Mouse (Mus musculus): Measurements from ENCODE around the gene Myt1l. TPM values are rescaled to one million over a fixed set of nuclear protein-coding genes. Genes with fewer than 3 reads are reported as not detected.

Myt1l gene
- polyA plus RNA-seq, 1 experiment from 2014 or later = 1.9 TPM

- no peaks in the 10 kb centered on the region for H3K36me3 ChIP-seq (ENCODE audit: control insufficient read depth, insufficient read depth, low read length)
- ATAC-seq (ENCODE audit: insufficient read depth, low FRiP score) = no peak
- no peak overlapping the region for H3K27ac ChIP-seq (ENCODE audit: low read length)
- H3K9me3 ChIP-seq (replicated peaks; ENCODE audit: control insufficient read depth, low read length) = no peaks in the 10 kb centered on the region
- H3K27me3 ChIP-seq (ENCODE audit: control insufficient read depth, insufficient read depth, low read length) = no peaks in the 10 kb centered on the region
- no peaks in the 10 kb centered on the region for H3K4me1 ChIP-seq (ENCODE audit: control insufficient read depth, insufficient read depth, low read length)
- no peak overlapping the region for H3K9ac ChIP-seq (ENCODE audit: low read length)
- H3K4me2 ChIP-seq (ENCODE audit: low read depth, low read length) = no peak overlapping the region
- WGBS = 73% methylated on average over 3 of the region's 3 CpGs
- H3K4me3 ChIP-seq (replicated peaks; ENCODE audit: low read length) = no peak overlapping the region
Measured at GRCm38 (mm10) chr12:29556408-29556807, 28.2 kb downstream of the Myt1l start.

DNA sequence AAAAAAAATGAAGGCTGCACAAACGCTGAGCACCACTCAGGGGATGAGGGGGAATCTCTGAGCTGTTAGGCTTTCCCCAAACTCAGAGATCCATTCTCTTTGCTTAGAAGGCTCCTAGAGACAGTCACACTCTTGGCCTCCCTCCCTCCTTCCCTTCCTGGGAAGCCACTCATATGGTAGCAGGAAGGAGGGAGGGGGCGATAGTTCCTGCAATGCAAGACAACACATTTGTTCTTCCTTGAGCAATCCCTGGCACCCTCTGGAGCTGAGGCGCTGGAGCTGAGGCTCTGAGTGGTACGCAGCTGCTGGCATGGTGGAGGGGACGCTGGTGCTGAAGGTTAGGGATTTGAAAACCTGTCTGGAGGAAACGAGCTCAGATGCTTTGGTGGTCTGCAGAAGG is 28.7 kb downstream of the Myt1l start:
- Histone ChIP-seq H3K4me2 (ENCODE audit: low read depth, low read length) (no peak overlapping the region), H3K4me1 (ENCODE audit: control insufficient read depth, insufficient read depth, low read length) (no peaks in the 10 kb centered on the region), H3K9me3 (replicated peaks; ENCODE audit: control insufficient read depth, low read length) (no peaks in the 10 kb centered on the region), H3K9ac (ENCODE audit: low read length) (no peak overlapping the region), H3K27ac (ENCODE audit: low read length) (no peak overlapping the region), H3K36me3 (ENCODE audit: control insufficient read depth, insufficient read depth, low read length) (no peaks in the 10 kb centered on the region), H3K27me3 (ENCODE audit: control insufficient read depth, insufficient read depth, low read length) (no peaks in the 10 kb centered on the region), H3K4me3 (replicated peaks; ENCODE audit: low read length) (no peak overlapping the region)
- ATAC-seq (ENCODE audit: insufficient read depth, low FRiP score) = no peak
- 50% methylated on average over 6 of the region's 6 CpGs for WGBS

- no peak overlapping the region for H3K27ac ChIP-seq (ENCODE audit: low read length)
- H3K4me3 ChIP-seq (replicated peaks; ENCODE audit: low read length) = no peak overlapping the region
- ATAC-seq (ENCODE audit: insufficient read depth, low FRiP score) = no peak
- no peaks in the 10 kb centered on the region for H3K27me3 ChIP-seq (ENCODE audit: control insufficient read depth, insufficient read depth, low read length)
- WGBS = 89% methylated on average over 5 of the region's 5 CpGs
- no peak overlapping the region for H3K4me2 ChIP-seq (ENCODE audit: low read depth, low read length)
- H3K36me3 ChIP-seq (ENCODE audit: control insufficient read depth, insufficient read depth, low read length) = no peaks in the 10 kb centered on the region
- no peak overlapping the region for H3K9ac ChIP-seq (ENCODE audit: low read length)
- no peaks in the 10 kb centered on the region for H3K4me1 ChIP-seq (ENCODE audit: control insufficient read depth, insufficient read depth, low read length)
- no peaks in the 10 kb centered on the region for H3K9me3 ChIP-seq (replicated peaks; ENCODE audit: control insufficient read depth, low read length)
Measured at GRCm38 (mm10) chr12:29559769-29560168, 31.6 kb downstream of the Myt1l start.

GRCm38 (mm10) chr12:29561222-29561621 is 33.0 kb downstream of the Myt1l start:
- no peak for ATAC-seq (ENCODE audit: insufficient read depth, low FRiP score)
- H3K9ac ChIP-seq (ENCODE audit: low read length) = no peak overlapping the region
- no peak overlapping the region for H3K4me3 ChIP-seq (replicated peaks; ENCODE audit: low read length)
- no peak overlapping the region for H3K4me2 ChIP-seq (ENCODE audit: low read depth, low read length)
- no peaks in the 10 kb centered on the region for H3K36me3 ChIP-seq (ENCODE audit: control insufficient read depth, insufficient read depth, low read length)
- no peak overlapping the region for H3K27ac ChIP-seq (ENCODE audit: low read length)
- no peaks in the 10 kb centered on the region for H3K27me3 ChIP-seq (ENCODE audit: control insufficient read depth, insufficient read depth, low read length)
- 77% methylated on average over 2 of the region's 2 CpGs for WGBS
- no peaks in the 10 kb centered on the region for H3K4me1 ChIP-seq (ENCODE audit: control insufficient read depth, insufficient read depth, low read length)
- H3K9me3 ChIP-seq (replicated peaks; ENCODE audit: control insufficient read depth, low read length) = no peaks in the 10 kb centered on the region

GRCm38 (mm10) chr12:29569311-29569710 is 41.1 kb downstream of the Myt1l start:
- Histone ChIP-seq H3K9me3 (replicated peaks; ENCODE audit: control insufficient read depth, low read length) (no peaks in the 10 kb centered on the region), H3K4me2 (ENCODE audit: low read depth, low read length) (no peak overlapping the region), H3K27me3 (ENCODE audit: control insufficient read depth, insufficient read depth, low read length) (no peaks in the 10 kb centered on the region), H3K4me1 (ENCODE audit: control insufficient read depth, insufficient read depth, low read length) (no peaks in the 10 kb centered on the region), H3K4me3 (replicated peaks; ENCODE audit: low read length) (no peak overlapping the region), H3K9ac (ENCODE audit: low read length) (no peak overlapping the region), H3K36me3 (ENCODE audit: control insufficient read depth, insufficient read depth, low read length) (no peaks in the 10 kb centered on the region), H3K27ac (ENCODE audit: low read length) (no peak overlapping the region)
- WGBS = 72% methylated on average over 7 of the region's 7 CpGs
- ATAC-seq (ENCODE audit: insufficient read depth, low FRiP score) = no peak

DNA sequence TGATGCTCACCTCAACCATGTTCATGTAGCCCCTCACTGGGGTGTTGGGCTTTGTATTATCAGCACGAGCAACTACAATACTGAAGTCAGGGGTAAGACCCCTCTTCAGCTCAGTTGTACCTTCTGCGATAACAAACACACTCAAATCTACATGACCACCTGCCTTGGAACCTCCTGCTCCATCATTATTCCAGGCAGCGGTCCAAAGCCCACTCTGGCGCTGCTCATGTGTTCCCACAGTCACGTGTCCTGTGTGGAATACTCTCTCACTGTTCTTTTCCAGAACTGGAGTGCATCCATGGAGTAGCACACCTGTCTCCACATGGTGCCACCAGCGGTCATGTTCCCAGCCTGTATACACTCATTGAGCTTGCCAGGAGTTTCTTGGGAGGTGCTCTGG is 42.2 kb downstream of the Myt1l start:
- no peaks in the 10 kb centered on the region for H3K36me3 ChIP-seq (ENCODE audit: control insufficient read depth, insufficient read depth, low read length)
- no peak overlapping the region for H3K9ac ChIP-seq (ENCODE audit: low read length)
- no peaks in the 10 kb centered on the region for H3K4me1 ChIP-seq (ENCODE audit: control insufficient read depth, insufficient read depth, low read length)
- H3K4me2 ChIP-seq (ENCODE audit: low read depth, low read length) = no peak overlapping the region
- no peak overlapping the region for H3K4me3 ChIP-seq (replicated peaks; ENCODE audit: low read length)
- H3K27me3 ChIP-seq (ENCODE audit: control insufficient read depth, insufficient read depth, low read length) = no peaks in the 10 kb centered on the region
- ATAC-seq (ENCODE audit: insufficient read depth, low FRiP score) = no peak
- H3K9me3 ChIP-seq (replicated peaks; ENCODE audit: control insufficient read depth, low read length) = no peaks in the 10 kb centered on the region
- H3K27ac ChIP-seq (ENCODE audit: low read length) = no peak overlapping the region
- 79% methylated on average over 6 of the region's 6 CpGs for WGBS

GRCm38 (mm10) chr12:29571613-29572012 is 43.4 kb downstream of the Myt1l start:
- Histone ChIP-seq H3K4me3 (replicated peaks; ENCODE audit: low read length) (no peak overlapping the region), H3K9me3 (replicated peaks; ENCODE audit: control insufficient read depth, low read length) (no peaks in the 10 kb centered on the region), H3K4me2 (ENCODE audit: low read depth, low read length) (no peak overlapping the region), H3K9ac (ENCODE audit: low read length) (no peak overlapping the region), H3K4me1 (ENCODE audit: control insufficient read depth, insufficient read depth, low read length) (no peaks in the 10 kb centered on the region), H3K27me3 (ENCODE audit: control insufficient read depth, insufficient read depth, low read length) (no peaks in the 10 kb centered on the region), H3K27ac (ENCODE audit: low read length) (no peak overlapping the region), H3K36me3 (ENCODE audit: control insufficient read depth, insufficient read depth, low read length) (no peaks in the 10 kb centered on the region)
- ATAC-seq (ENCODE audit: insufficient read depth, low FRiP score) = no peak
- 83% methylated on average over 5 of the region's 5 CpGs for WGBS

DNA sequence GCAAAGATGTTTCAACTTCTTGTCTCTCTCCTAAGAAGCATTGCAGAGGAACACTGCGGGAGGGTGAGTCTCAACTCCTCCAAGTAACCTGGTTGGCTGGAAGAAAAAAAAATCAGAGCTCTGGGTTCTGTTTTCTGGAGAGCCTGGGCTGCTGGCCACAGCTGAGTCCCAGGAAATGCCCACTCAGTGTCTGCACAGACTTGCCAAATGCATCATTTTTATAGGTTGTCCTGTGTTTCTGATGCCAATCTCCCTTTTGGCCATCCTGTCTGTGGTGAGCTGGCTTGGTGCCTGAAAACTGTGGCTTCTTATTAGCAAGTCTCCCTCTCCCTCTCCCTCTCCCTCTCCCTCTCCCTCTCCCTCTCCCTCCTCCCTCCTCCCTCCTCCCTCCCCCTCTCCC is 65.6 kb downstream of the Myt1l start:
- Histone ChIP-seq H3K27ac (ENCODE audit: low read length) (no peak overlapping the region), H3K9ac (ENCODE audit: low read length) (no peak overlapping the region), H3K36me3 (ENCODE audit: control insufficient read depth, insufficient read depth, low read length) (no peaks in the 10 kb centered on the region), H3K4me2 (ENCODE audit: low read depth, low read length) (no peak overlapping the region), H3K27me3 (ENCODE audit: control insufficient read depth, insufficient read depth, low read length) (no peaks in the 10 kb centered on the region), H3K4me3 (replicated peaks; ENCODE audit: low read length) (no peak overlapping the region), H3K4me1 (ENCODE audit: control insufficient read depth, insufficient read depth, low read length) (no peaks in the 10 kb centered on the region), H3K9me3 (replicated peaks; ENCODE audit: control insufficient read depth, low read length) (no peaks in the 10 kb centered on the region)
- WGBS = 83% methylated on average over 1 of the region's 1 CpGs
- no peak for ATAC-seq (ENCODE audit: insufficient read depth, low FRiP score)

DNA sequence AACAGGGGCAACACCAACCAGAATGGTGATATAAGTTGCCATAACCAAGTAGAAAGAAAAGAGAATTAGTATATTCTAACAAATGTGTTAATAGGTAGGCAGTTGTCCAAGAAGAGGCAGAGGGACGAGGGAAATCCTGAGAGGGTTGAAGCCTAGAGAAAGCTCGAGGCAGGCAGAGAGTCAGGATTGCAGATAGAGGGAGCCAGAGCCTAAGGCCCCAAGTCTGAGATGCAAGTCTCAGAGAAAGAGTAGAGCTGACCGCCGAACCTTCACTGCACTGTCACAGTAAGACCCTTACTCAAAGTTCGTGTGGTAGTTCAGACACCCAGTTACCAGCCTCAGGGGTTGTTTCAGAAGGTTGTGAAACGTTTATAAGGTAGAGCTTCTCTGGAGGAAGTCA is 71.7 kb downstream of the Myt1l start:
- no peak for ATAC-seq (ENCODE audit: insufficient read depth, low FRiP score)
- H3K27ac ChIP-seq (ENCODE audit: low read length) = no peak overlapping the region
- H3K4me2 ChIP-seq (ENCODE audit: low read depth, low read length) = no peak overlapping the region
- no peaks in the 10 kb centered on the region for H3K27me3 ChIP-seq (ENCODE audit: control insufficient read depth, insufficient read depth, low read length)
- no peaks in the 10 kb centered on the region for H3K9me3 ChIP-seq (replicated peaks; ENCODE audit: control insufficient read depth, low read length)
- H3K4me1 ChIP-seq (ENCODE audit: control insufficient read depth, insufficient read depth, low read length) = no peaks in the 10 kb centered on the region
- H3K9ac ChIP-seq (ENCODE audit: low read length) = no peak overlapping the region
- H3K36me3 ChIP-seq (ENCODE audit: control insufficient read depth, insufficient read depth, low read length) = no peaks in the 10 kb centered on the region
- no peak overlapping the region for H3K4me3 ChIP-seq (replicated peaks; ENCODE audit: low read length)
- 44% methylated on average over 6 of the region's 6 CpGs for WGBS

- no peaks in the 10 kb centered on the region for H3K27me3 ChIP-seq (ENCODE audit: control insufficient read depth, insufficient read depth, low read length)
- no peak overlapping the region for H3K27ac ChIP-seq (ENCODE audit: low read length)
- no peak overlapping the region for H3K4me2 ChIP-seq (ENCODE audit: low read depth, low read length)
- no peak for ATAC-seq (ENCODE audit: insufficient read depth, low FRiP score)
- no peak overlapping the region for H3K9ac ChIP-seq (ENCODE audit: low read length)
- WGBS = 76% methylated on average over 6 of the region's 6 CpGs
- no peaks in the 10 kb centered on the region for H3K4me1 ChIP-seq (ENCODE audit: control insufficient read depth, insufficient read depth, low read length)
- H3K9me3 ChIP-seq (replicated peaks; ENCODE audit: control insufficient read depth, low read length) = no peaks in the 10 kb centered on the region
- no peaks in the 10 kb centered on the region for H3K36me3 ChIP-seq (ENCODE audit: control insufficient read depth, insufficient read depth, low read length)
- no peak overlapping the region for H3K4me3 ChIP-seq (replicated peaks; ENCODE audit: low read length)
Measured at GRCm38 (mm10) chr12:29601223-29601622, 73.0 kb downstream of the Myt1l start.

Measured in stomach, embryonic 16.5 days (tissue).